Mouse (Mus musculus) ES-Bruce4 (cell line): ENCODE measurements at regions not wholly inside any gene's neighbourhood (a gene's known extent, or its start where the extent isn't known, plus 50 kb on each side); places are given as distances from the start of the nearest gene placed in this dataset.

Experiments used
- H3K27ac ChIP-seq: 2 replicates; pipeline ENCODE4 v1.5.1; 2012; ENCODE audit warnings: low read length, inconsistent platforms; ENCODE audit not compliant: insufficient read depth
- H3K27me3 ChIP-seq: 2 replicates; pipeline ENCODE4 v1.6.1; 2012; ENCODE audit warnings: mild to moderate bottlenecking, low read length, inconsistent platforms; ENCODE audit not compliant: control insufficient read depth, poor library complexity, insufficient read depth, severe bottlenecking
- H3K36me3 ChIP-seq: 2 replicates; pipeline ENCODE4 v1.6.1; 2012; ENCODE audit warnings: inconsistent platforms, mild to moderate bottlenecking, low read length, moderate library complexity; ENCODE audit not compliant: control insufficient read depth, poor library complexity, insufficient read depth, severe bottlenecking
- H3K4me1 ChIP-seq: one replicate; pipeline ENCODE4 v1.8.1; 2011; ENCODE audit warnings: low read length; ENCODE audit not compliant: control insufficient read depth, insufficient read depth
- H3K4me3 ChIP-seq: 2 replicates; pipeline ENCODE4 v1.5.1; 2011; ENCODE audit warnings: low read depth, mild to moderate bottlenecking, low read length
- H3K9ac ChIP-seq: 2 replicates; pipeline ENCODE4 v1.6.1; 2012; ENCODE audit warnings: low read depth, mild to moderate bottlenecking, inconsistent platforms; ENCODE audit not compliant: poor library complexity, severe bottlenecking
- H3K9me3 ChIP-seq: replicated peaks from 2 replicates; pipeline ENCODE4 v1.6.1; 2012; ENCODE audit warnings: mild to moderate bottlenecking, low read length, inconsistent platforms; ENCODE audit not compliant: control insufficient read depth, poor library complexity, insufficient read depth, severe bottlenecking
- CTCF ChIP-seq: IDR thresholded peaks from one replicate; pipeline ENCODE4 v1.8.1; 2011; ENCODE audit warnings: low read depth, low read length
- EP300 ChIP-seq: IDR thresholded peaks from 2 replicates; pipeline ENCODE4 v1.6.1; 2011; ENCODE audit warnings: low read depth, low read length; ENCODE audit not compliant: insufficient read depth
- POLR2A ChIP-seq: IDR thresholded peaks from one replicate; pipeline ENCODE4 v1.8.1; 2011; ENCODE audit warnings: low read length; ENCODE audit not compliant: insufficient read depth

DNA sequence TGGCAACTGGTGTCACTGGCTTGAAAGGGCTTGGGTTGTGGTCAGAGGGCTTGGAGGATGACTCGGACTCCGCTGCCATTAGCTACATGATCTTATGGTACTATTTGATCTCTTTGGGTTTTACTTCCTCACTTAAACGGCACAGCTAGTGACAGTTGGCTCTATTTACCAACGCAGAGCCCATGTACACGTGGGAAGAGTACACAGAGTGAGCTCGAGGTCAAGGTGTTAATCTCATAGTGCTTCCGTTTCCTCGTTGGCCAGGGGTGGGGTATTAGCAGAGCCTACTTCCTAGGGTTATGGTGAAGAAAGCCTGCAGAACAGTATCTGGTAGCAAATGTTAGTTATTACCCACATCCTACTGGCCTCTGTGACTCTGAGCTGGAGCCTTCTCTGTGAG is 96.2 kb downstream of the Fam43a start:
- H3K36me3 ChIP-seq = no peaks in the 10 kb centered on the region
- TF ChIP-seq POLR2A (no peak), CTCF (no peak), EP300 (no peak)
- no peak overlapping the region for H3K9ac ChIP-seq
- H3K27me3 ChIP-seq = no peaks in the 10 kb centered on the region
- peak overlapping the region; percentile 98 for H3K27ac ChIP-seq
- H3K4me3 ChIP-seq = no peak overlapping the region
- no peaks in the 10 kb centered on the region for H3K9me3 ChIP-seq
- H3K4me1 ChIP-seq = peaks cover 13% of the 10 kb centered on the region

DNA sequence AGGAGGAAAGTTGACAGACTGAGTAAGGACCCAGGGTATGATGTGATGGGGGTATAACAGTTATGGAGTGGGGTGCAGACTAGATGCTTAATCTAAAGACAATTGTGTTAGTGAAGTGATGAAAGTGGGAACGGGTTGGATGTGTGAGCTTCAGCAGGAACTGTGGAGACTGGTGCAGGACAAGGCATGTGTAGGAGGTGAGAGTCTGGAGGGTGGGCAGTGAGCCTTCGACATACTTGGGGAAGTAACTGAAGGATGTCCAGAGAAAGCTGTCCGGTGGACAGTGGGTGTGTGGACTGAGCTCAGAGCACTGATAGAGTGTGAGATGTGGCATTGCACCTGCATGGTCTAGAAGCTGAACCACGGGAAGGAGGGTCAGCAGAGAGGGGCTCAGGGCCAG is 97.7 kb downstream of the Fam43a start:
- H3K4me1 ChIP-seq = peaks cover 13% of the 10 kb centered on the region
- no peak overlapping the region for H3K4me3 ChIP-seq
- no peaks in the 10 kb centered on the region for H3K36me3 ChIP-seq
- no peaks in the 10 kb centered on the region for H3K27me3 ChIP-seq
- no peaks in the 10 kb centered on the region for H3K9me3 ChIP-seq
- no peak overlapping the region for H3K9ac ChIP-seq
- TF ChIP-seq EP300 = no peak
- TF ChIP-seq POLR2A = no peak
- no peak for TF ChIP-seq CTCF
- H3K27ac ChIP-seq = no peak overlapping the region

GRCm38 (mm10) chr16:30697806-30698205 is 98.3 kb downstream of the Fam43a start:
- TF ChIP-seq POLR2A (no peak), CTCF (no peak), EP300 (no peak)
- Histone ChIP-seq H3K4me3 (no peak overlapping the region), H3K9me3 (no peaks in the 10 kb centered on the region), H3K36me3 (no peaks in the 10 kb centered on the region), H3K27me3 (no peaks in the 10 kb centered on the region), H3K9ac (no peak overlapping the region), H3K27ac (no peak overlapping the region), H3K4me1 (peaks cover 13% of the 10 kb centered on the region)

DNA sequence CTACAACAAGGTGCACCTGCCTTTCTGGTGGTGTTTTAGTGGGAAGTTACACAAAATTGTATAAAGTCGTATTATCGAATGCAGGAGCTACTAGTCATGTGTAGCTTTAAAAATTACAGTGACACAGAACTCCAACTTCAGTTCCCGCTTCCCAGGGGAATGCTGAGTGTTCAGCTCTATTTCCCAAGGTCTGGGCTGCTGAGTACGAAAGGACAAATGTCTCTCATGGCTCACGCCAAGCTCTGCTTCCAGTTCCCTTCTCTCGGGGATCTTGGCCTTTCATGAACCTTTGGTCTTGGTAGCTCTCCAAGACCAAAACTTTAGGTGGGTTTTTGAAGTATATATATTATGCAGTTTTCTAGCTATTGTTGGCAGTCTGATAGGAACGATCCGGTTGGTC is 104.3 kb downstream of the Fam43a start:
- H3K9me3 ChIP-seq = peaks cover 5% of the 10 kb centered on the region; the same call in 1 of the 2 replicates
- no peak overlapping the region for H3K4me3 ChIP-seq
- no peaks in the 10 kb centered on the region for H3K4me1 ChIP-seq
- no peaks in the 10 kb centered on the region for H3K27me3 ChIP-seq
- H3K27ac ChIP-seq = no peak overlapping the region
- no peak for TF ChIP-seq CTCF
- TF ChIP-seq POLR2A = no peak
- TF ChIP-seq EP300 = no peak
- no peaks in the 10 kb centered on the region for H3K36me3 ChIP-seq
- no peak overlapping the region for H3K9ac ChIP-seq

DNA sequence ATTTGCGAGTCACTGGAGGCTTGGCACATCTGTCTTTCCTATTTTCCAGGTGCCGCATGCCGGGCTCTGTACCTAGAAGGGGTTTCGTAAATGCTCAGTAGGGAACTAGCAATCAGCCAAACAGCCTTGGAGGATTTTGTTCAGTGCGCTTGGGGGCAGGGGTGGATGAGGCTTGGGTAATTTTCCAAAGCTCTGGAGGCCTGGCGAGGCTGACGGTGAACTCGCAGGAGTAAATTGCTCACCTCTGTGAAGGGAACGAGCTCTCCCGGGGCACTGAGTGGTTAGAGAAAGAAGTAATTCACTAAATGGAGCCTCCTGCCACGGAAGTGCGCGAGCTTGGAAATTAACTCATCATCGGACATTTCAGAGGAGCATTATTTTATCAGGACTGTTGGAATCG is 110.0 kb downstream of the Fam43a start:
- no peak overlapping the region for H3K4me3 ChIP-seq
- H3K36me3 ChIP-seq = no peaks in the 10 kb centered on the region
- no peaks in the 10 kb centered on the region for H3K27me3 ChIP-seq
- peaks cover 6% of the 10 kb centered on the region for H3K4me1 ChIP-seq
- TF ChIP-seq EP300 = no peak
- TF ChIP-seq CTCF = no peak
- TF ChIP-seq POLR2A = no peak
- H3K9ac ChIP-seq = no peak overlapping the region
- H3K27ac ChIP-seq = no peak overlapping the region
- peaks cover 5% of the 10 kb centered on the region; the same call in 1 of the 2 replicates for H3K9me3 ChIP-seq

DNA sequence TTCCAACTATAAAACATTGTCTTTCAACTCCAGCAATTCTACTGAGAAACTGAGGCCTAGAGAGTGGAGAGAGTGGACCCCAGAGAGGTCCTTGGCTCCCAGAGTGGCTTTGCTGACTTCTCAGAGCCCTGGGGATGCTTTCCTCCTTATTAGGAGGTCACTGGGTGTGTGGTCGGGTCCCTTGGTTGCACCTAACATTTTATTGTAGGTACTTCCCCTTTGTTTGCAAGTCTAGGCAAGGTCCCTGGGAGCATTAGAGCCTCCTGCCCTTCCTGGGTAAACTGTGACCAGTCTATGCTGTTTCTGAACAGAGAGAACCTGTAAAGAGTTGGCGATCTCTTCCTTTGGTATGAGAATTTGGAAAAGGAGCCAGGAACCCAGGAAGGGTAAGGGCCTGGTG is 110.5 kb downstream of the Fam43a start:
- Histone ChIP-seq H3K9me3 (peaks cover 5% of the 10 kb centered on the region; the same call in 1 of the 2 replicates), H3K27ac (no peak overlapping the region), H3K4me1 (peaks cover 6% of the 10 kb centered on the region), H3K4me3 (no peak overlapping the region), H3K9ac (no peak overlapping the region), H3K27me3 (no peaks in the 10 kb centered on the region), H3K36me3 (no peaks in the 10 kb centered on the region)
- TF ChIP-seq CTCF (no peak), POLR2A (no peak), EP300 (no peak)
